Mouse (Mus musculus) stomach, embryonic 14.5 days (tissue): ENCODE results near the gene Sparcl1. TPM values are rescaled to one million over a fixed set of nuclear protein-coding genes. Genes with fewer than 3 reads are reported as not detected.

Experiments
- ATAC-seq: fragments of 200-750 bp; cut with Nextera tagmentation; 2 replicates; pipeline ENCODE4 v1.8.0; 2017; ENCODE audit warnings: low read depth, moderate TSS enrichment; ENCODE audit not compliant: insufficient number of reproducible peaks, insufficient read depth, low FRiP score
- H3K27ac ChIP-seq: fragments of 300-500 bp; sonication (generic); 2 replicates; pipeline ENCODE4 v1.5.1; 2014; ENCODE audit warnings: mild to moderate bottlenecking, low read length, moderate library complexity, mixed read lengths
- H3K27me3 ChIP-seq: fragments of 300-500 bp; sonication (generic); 2 replicates; pipeline ENCODE4 v1.6.1; 2014; ENCODE audit warnings: low read length, control low read depth, mixed read lengths; ENCODE audit not compliant: control insufficient read depth, insufficient read depth
- H3K36me3 ChIP-seq: fragments of 300-500 bp; sonication (generic); 2 replicates; pipeline ENCODE4 v1.6.1; 2014; ENCODE audit warnings: mild to moderate bottlenecking, control low read depth, low read length, moderate library complexity, mixed read lengths; ENCODE audit not compliant: control insufficient read depth, insufficient read depth
- H3K4me1 ChIP-seq: fragments of 300-500 bp; sonication (generic); 2 replicates; pipeline ENCODE4 v1.6.1; 2014; ENCODE audit warnings: low read length, control low read depth, mixed read lengths; ENCODE audit not compliant: control insufficient read depth, insufficient read depth
- H3K4me2 ChIP-seq: fragments of 300-500 bp; sonication (generic); replicated peaks from 2 replicates; pipeline ENCODE4 v1.6.1; 2014; ENCODE audit warnings: low read depth, low read length, control low read depth
- H3K4me3 ChIP-seq: fragments of 300-500 bp; sonication (generic); 2 replicates; pipeline ENCODE4 v1.5.1; 2014; ENCODE audit warnings: low read depth, low read length, control low read depth
- H3K9ac ChIP-seq: fragments of 300-500 bp; sonication (generic); replicated peaks from 2 replicates; pipeline ENCODE4 v1.6.1; 2014; ENCODE audit warnings: low read depth, mild to moderate bottlenecking, control low read depth, low read length, moderate library complexity, mixed read lengths
- H3K9me3 ChIP-seq: fragments of 300-500 bp; sonication (generic); 2 replicates; pipeline ENCODE4 v1.6.1; 2016; ENCODE audit warnings: low read depth, low read length, control low read depth; ENCODE audit not compliant: control insufficient read depth
- WGBS: fragments of 180-500 bp; shearing (Covaris S2); extraction: QIAGEN DNeasy Blood & Tissue Kit; methylation state at CpG from one replicate; pipeline ENCODE4 v1.1.7; 2014; 5-methylcytosine and 5-hydroxymethylcytosine counted together
- polyA plus RNA-seq: library from polyadenylated mRNA; unstranded; fragments of >200 nt; fragmentation: Nextera tagmentation; extraction: Ambion mirVana; gene quantifications from 2 replicates; pipeline ENCODE4 v1.2.1, GENCODE M21; 2014

The Sparcl1 gene
- polyA plus RNA-seq, 1 experiment from 2014 or later: 300 TPM

GRCm38 (mm10) chr5:104085366-104085765 is 28.2 kb downstream of the Sparcl1 start:
- no peak overlapping the region for H3K9ac ChIP-seq
- no peaks in the 10 kb centered on the region for H3K27me3 ChIP-seq
- ATAC-seq: no peak
- H3K36me3 ChIP-seq: peaks cover 25% of the 10 kb centered on the region; the same call in 1 of the 2 replicates
- H3K27ac ChIP-seq: no peak overlapping the region
- no peak overlapping the region for H3K4me2 ChIP-seq
- H3K4me1 ChIP-seq: no peaks in the 10 kb centered on the region
- 89% methylated on average over 9 of the region's 9 CpGs for WGBS
- H3K9me3 ChIP-seq: no peaks in the 10 kb centered on the region
- H3K4me3 ChIP-seq: no peak overlapping the region

GRCm38 (mm10) chr5:104080736-104081135 is 32.8 kb downstream of the Sparcl1 start:
- H3K4me3 ChIP-seq: no peak overlapping the region
- ATAC-seq: no peak
- no peaks in the 10 kb centered on the region for H3K27me3 ChIP-seq
- no peak overlapping the region for H3K27ac ChIP-seq
- H3K9ac ChIP-seq: no peak overlapping the region
- H3K4me2 ChIP-seq: no peak overlapping the region
- peaks cover 3% of the 10 kb centered on the region; the same call in 1 of the 2 replicates for H3K36me3 ChIP-seq
- 85% methylated on average over 6 of the region's 6 CpGs for WGBS
- no peaks in the 10 kb centered on the region for H3K9me3 ChIP-seq
- H3K4me1 ChIP-seq: no peaks in the 10 kb centered on the region

- no peak for ATAC-seq
- Histone ChIP-seq H3K4me2 (no peak within 1 kb of the TSS), H3K9me3 (no peaks in the 10 kb centered on the region), H3K27ac (no peak within 1 kb of the TSS), H3K27me3 (no peaks in the 10 kb centered on the region), H3K36me3 (peaks cover 3% of the 10 kb centered on the region; the same call in 1 of the 2 replicates), H3K4me1 (0 out of 2 replicates have a peak, but pooled peaks cover 2% of the 10 kb centered on the region), H3K4me3 (no peak within 1 kb of the TSS), H3K9ac (no peak within 1 kb of the TSS)
- WGBS: 91% methylated on average over 7 of the region's 7 CpGs
Observed at GRCm38 (mm10) chr5:104077508-104077907, 36.0 kb downstream of the Sparcl1 start, which contains the start of gene Gm17660. TSS of gene Gm17660 (minus strand) at chr5:104077608.

- no peak overlapping the region for H3K9ac ChIP-seq
- 0 out of 2 replicates have a peak, but pooled peaks cover 5% of the 10 kb centered on the region for H3K4me1 ChIP-seq
- no peak for ATAC-seq
- H3K27ac ChIP-seq: no peak overlapping the region; the same call in 1 of the 2 replicates
- no peaks in the 10 kb centered on the region for H3K27me3 ChIP-seq
- WGBS: 25% methylated on average over 10 of the region's 10 CpGs
- H3K36me3 ChIP-seq: peaks cover 3% of the 10 kb centered on the region; the same call in 1 of the 2 replicates
- no peak overlapping the region for H3K4me2 ChIP-seq
- H3K9me3 ChIP-seq: no peaks in the 10 kb centered on the region
- no peak overlapping the region for H3K4me3 ChIP-seq
Observed at GRCm38 (mm10) chr5:104076361-104076760, 37.2 kb downstream of the Sparcl1 start.

- no peak for ATAC-seq
Observed at GRCm38 (mm10) chr5:104074388-104074787, 39.1 kb downstream of the Sparcl1 start.

GRCm38 (mm10) chr5:104073602-104074001 is 39.9 kb downstream of the Sparcl1 start:
- H3K9ac ChIP-seq: no peak overlapping the region
- 0 out of 2 replicates have a peak, but pooled peaks cover 5% of the 10 kb centered on the region for H3K4me1 ChIP-seq
- H3K9me3 ChIP-seq: no peaks in the 10 kb centered on the region
- no peak overlapping the region for H3K4me2 ChIP-seq
- H3K27ac ChIP-seq: no peak overlapping the region
- H3K4me3 ChIP-seq: no peak overlapping the region
- no peaks in the 10 kb centered on the region for H3K36me3 ChIP-seq
- peak; percentile 92 for ATAC-seq
- WGBS: 89% methylated on average over 5 of the region's 5 CpGs
- H3K27me3 ChIP-seq: no peaks in the 10 kb centered on the region

More at GRCm38 (mm10) chr5:104074388-104074787, 39.1 kb downstream of the Sparcl1 start:
- Histone ChIP-seq H3K4me1 (0 out of 2 replicates have a peak, but pooled peaks cover 5% of the 10 kb centered on the region), H3K27me3 (no peaks in the 10 kb centered on the region), H3K4me3 (no peak overlapping the region), H3K36me3 (no peaks in the 10 kb centered on the region), H3K4me2 (no peak overlapping the region), H3K9ac (no peak overlapping the region), H3K9me3 (no peaks in the 10 kb centered on the region), H3K27ac (no peak overlapping the region)
- 26% methylated on average over 12 of the region's 12 CpGs for WGBS

- H3K4me2 ChIP-seq: no peak overlapping the region
- peak; percentile 93 for ATAC-seq
- H3K9ac ChIP-seq: no peak overlapping the region
- no peaks in the 10 kb centered on the region for H3K27me3 ChIP-seq
- H3K4me1 ChIP-seq: 0 out of 2 replicates have a peak, but pooled peaks cover 5% of the 10 kb centered on the region
- H3K4me3 ChIP-seq: no peak overlapping the region
- H3K9me3 ChIP-seq: no peaks in the 10 kb centered on the region
- no peaks in the 10 kb centered on the region for H3K36me3 ChIP-seq
- WGBS: 19% methylated on average over 6 of the region's 8 CpGs
- H3K27ac ChIP-seq: peak overlapping the region; percentile 76
Observed at GRCm38 (mm10) chr5:104072272-104072886, 41.2 kb downstream of the Sparcl1 start.

- 81% methylated on average over 4 of the region's 4 CpGs for WGBS
- no peak for ATAC-seq
- no peak overlapping the region for H3K27ac ChIP-seq
- no peak overlapping the region for H3K9ac ChIP-seq
- no peak overlapping the region for H3K4me2 ChIP-seq
- H3K9me3 ChIP-seq: no peaks in the 10 kb centered on the region
- H3K4me3 ChIP-seq: no peak overlapping the region
- H3K27me3 ChIP-seq: no peaks in the 10 kb centered on the region
- 0 out of 2 replicates have a peak, but pooled peaks cover 5% of the 10 kb centered on the region for H3K4me1 ChIP-seq
- no peaks in the 10 kb centered on the region for H3K36me3 ChIP-seq
Observed at GRCm38 (mm10) chr5:104071048-104071447, 42.5 kb downstream of the Sparcl1 start.
